Mouse (Mus musculus) midbrain, postnatal 0 days (tissue): ENCODE measurements at regions not wholly inside any gene's neighbourhood (a gene's known extent, or its start where the extent isn't known, plus 50 kb on each side); places are given as distances from the start of the nearest gene placed in this dataset.

Experiments used
- ATAC-seq: fragments of 200-750 bp; cut with Nextera tagmentation; 2 replicates; pipeline ENCODE4 v1.8.0; 2017; ENCODE audit warnings: moderate number of reproducible peaks, mild to moderate bottlenecking, moderate TSS enrichment, moderate library complexity; ENCODE audit not compliant: low FRiP score
- DNase-seq: peaks from one replicate; pipeline ENCODE4 v3.0.0-alpha.2; 2015; ENCODE audit warnings: low spot score
- H3K27ac ChIP-seq: fragments of 300-500 bp; sonication (generic); 2 replicates; pipeline ENCODE4 v1.5.1; 2014; ENCODE audit warnings: low read depth, mild to moderate bottlenecking, low read length, mixed read lengths
- H3K27me3 ChIP-seq: fragments of 300-500 bp; sonication (generic); 2 replicates; pipeline ENCODE4 v1.6.1; 2014; ENCODE audit warnings: low read length, control low read depth, mixed read lengths; ENCODE audit not compliant: insufficient read depth
- H3K36me3 ChIP-seq: fragments of 300-500 bp; sonication (generic); 2 replicates; pipeline ENCODE4 v1.6.1; 2014; ENCODE audit warnings: low read length, control low read depth, mixed read lengths; ENCODE audit not compliant: insufficient read depth
- H3K4me1 ChIP-seq: fragments of 300-500 bp; sonication (generic); 2 replicates; pipeline ENCODE4 v1.6.1; 2014; ENCODE audit warnings: mild to moderate bottlenecking, control low read depth, antibody characterized with exemption, low read length, mixed read lengths; ENCODE audit not compliant: insufficient read depth
- H3K4me2 ChIP-seq: fragments of 300-500 bp; sonication (generic); 2 replicates; pipeline ENCODE4 v1.6.1; 2014; ENCODE audit warnings: low read depth, mild to moderate bottlenecking, low read length, mixed read lengths; ENCODE audit not compliant: poor library complexity, severe bottlenecking
- H3K4me3 ChIP-seq: fragments of 300-500 bp; sonication (generic); 2 replicates; pipeline ENCODE4 v1.5.1; 2014; ENCODE audit warnings: low read depth, mild to moderate bottlenecking, low read length, moderate library complexity
- H3K9ac ChIP-seq: fragments of 300-500 bp; sonication (generic); replicated peaks from 2 replicates; pipeline ENCODE4 v1.6.1; 2014; ENCODE audit warnings: mild to moderate bottlenecking, low read length, moderate library complexity, mixed read lengths; ENCODE audit not compliant: poor library complexity, severe bottlenecking
- H3K9me3 ChIP-seq: fragments of 300-500 bp; sonication (generic); 2 replicates; pipeline ENCODE4 v1.6.1; 2016; ENCODE audit warnings: low read length, control low read depth
- CTCF ChIP-seq: IDR thresholded peaks from 2 replicates; pipeline ENCODE4 v1.5.1; 2016; ENCODE audit warnings: antibody characterized with exemption, mild to moderate bottlenecking
- WGBS: fragments of 180-500 bp; shearing (Covaris S2); extraction: QIAGEN DNeasy Blood & Tissue Kit; methylation state at CpG from one replicate; pipeline ENCODE4 v1.1.7; 2014; 5-methylcytosine and 5-hydroxymethylcytosine counted together

GRCm38 (mm10) chr4:125794679-125795078 is 229.7 kb upstream of the Csf3r start:
- 88% methylated on average over 4 of the region's 4 CpGs for WGBS
- Histone ChIP-seq H3K4me2 (no peak overlapping the region), H3K4me3 (no peak overlapping the region), H3K36me3 (no peaks in the 10 kb centered on the region), H3K9me3 (no peaks in the 10 kb centered on the region), H3K27me3 (no peaks in the 10 kb centered on the region), H3K4me1 (no peaks in the 10 kb centered on the region), H3K9ac (no peak overlapping the region), H3K27ac (no peak overlapping the region)
- ATAC-seq (no peak), DNase-seq (no peak)
- TF ChIP-seq CTCF: no peak

DNA sequence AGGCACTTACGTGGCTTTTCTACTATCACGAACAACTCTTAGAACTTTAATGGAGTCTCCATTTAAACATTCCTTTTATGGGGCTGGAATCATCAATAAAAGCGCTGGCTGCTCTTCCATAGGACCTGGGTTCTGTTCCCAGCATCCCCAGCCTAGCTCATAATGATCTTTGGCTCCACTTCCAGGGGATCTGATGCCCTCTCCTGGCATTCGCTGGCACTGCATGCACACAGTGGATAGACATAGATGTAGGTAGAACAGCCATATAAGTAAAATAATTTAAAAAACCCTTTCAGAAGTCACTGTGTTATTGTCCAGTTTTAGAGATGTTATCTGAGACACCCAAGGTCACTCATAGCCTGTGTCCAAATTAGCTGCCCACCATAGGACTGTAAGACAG is 216.4 kb upstream of the Csf3r start:
- H3K4me1 ChIP-seq: no peaks in the 10 kb centered on the region
- H3K4me2 ChIP-seq: no peak overlapping the region
- peak; percentile 30; the same call in 1 of the 2 replicates for TF ChIP-seq CTCF
- H3K4me3 ChIP-seq: no peak overlapping the region
- no peaks in the 10 kb centered on the region for H3K36me3 ChIP-seq
- no peak overlapping the region for H3K27ac ChIP-seq
- no peaks in the 10 kb centered on the region for H3K27me3 ChIP-seq
- ATAC-seq (no peak), DNase-seq (no peak)
- H3K9ac ChIP-seq: no peak overlapping the region
- no peaks in the 10 kb centered on the region for H3K9me3 ChIP-seq
- WGBS: 88% methylated on average over 4 of the region's 4 CpGs

DNA sequence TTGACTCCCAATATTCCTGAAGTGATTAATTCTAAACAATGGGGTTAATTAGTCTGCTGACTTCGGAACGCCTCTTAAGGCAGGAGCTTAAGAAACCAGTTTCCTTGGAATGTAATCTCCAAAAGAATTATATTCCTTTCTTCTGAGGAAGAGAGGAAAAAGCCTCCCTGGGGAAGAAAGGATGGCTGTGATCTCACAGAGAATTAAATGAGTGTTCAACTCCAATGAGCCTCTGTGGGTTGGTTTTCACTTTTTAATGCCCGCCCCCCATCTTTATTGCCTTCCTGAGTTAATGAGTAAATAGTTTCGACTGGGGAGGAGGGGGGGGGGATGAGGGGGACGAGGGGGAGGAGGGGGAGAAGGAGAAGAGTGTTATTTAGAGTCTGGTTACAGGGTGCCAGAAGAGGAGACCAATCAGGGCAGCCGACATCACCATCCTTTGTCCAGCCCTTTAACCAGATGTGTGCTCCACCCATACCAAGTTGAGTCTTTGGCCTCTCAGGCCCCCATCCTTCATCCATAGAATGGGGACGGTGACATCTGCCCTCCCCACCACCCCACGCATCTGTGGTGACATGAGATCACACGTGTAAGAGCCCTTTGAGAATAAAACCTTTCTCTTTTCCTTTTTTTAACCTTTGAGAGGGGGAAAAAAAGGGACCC is 214.8 kb upstream of the Csf3r start:
- 0 out of 2 replicates have a peak, but pooled peaks have one; percentile 34 for ATAC-seq
- H3K27ac ChIP-seq: no peak overlapping the region
- peak; percentile 46 for DNase-seq
- TF ChIP-seq CTCF: no peak
- H3K4me3 ChIP-seq: no peak overlapping the region
- H3K9ac ChIP-seq: no peak overlapping the region
- 18% methylated on average over 8 of the region's 9 CpGs for WGBS
- H3K9me3 ChIP-seq: no peaks in the 10 kb centered on the region
- no peak overlapping the region for H3K4me2 ChIP-seq
- H3K36me3 ChIP-seq: no peaks in the 10 kb centered on the region
- no peaks in the 10 kb centered on the region for H3K27me3 ChIP-seq
- H3K4me1 ChIP-seq: no peaks in the 10 kb centered on the region

DNA sequence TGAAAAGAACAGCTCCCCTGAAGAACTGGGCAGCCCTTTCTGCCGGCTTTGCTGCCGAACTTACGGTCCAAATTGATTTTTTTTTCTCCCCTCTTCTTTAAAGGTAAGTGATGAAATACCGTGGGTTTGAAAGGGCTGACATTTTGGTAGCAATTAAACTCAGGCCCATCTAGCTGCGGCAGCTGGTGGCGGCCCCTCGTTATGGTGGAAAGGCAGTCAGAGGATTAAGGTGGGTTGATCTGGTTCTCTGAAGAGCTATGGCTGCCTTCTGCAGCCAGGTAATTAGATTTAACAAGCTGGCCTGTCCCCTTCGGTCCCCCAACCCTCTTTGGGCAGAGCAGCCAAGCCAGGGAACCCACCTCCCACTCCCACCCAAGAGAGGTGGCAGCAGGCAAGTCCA is 214.1 kb upstream of the Csf3r start:
- 48% methylated on average over 8 of the region's 8 CpGs for WGBS
- no peak for TF ChIP-seq CTCF
- Histone ChIP-seq H3K9ac (no peak overlapping the region), H3K4me2 (no peak overlapping the region), H3K9me3 (no peaks in the 10 kb centered on the region), H3K27me3 (no peaks in the 10 kb centered on the region), H3K4me1 (no peaks in the 10 kb centered on the region), H3K4me3 (no peak overlapping the region), H3K27ac (0 out of 2 replicates have a peak overlapping the region, but pooled peaks have one; percentile 18), H3K36me3 (no peaks in the 10 kb centered on the region)
- DNase-seq: no peak
- ATAC-seq: no peak

DNA sequence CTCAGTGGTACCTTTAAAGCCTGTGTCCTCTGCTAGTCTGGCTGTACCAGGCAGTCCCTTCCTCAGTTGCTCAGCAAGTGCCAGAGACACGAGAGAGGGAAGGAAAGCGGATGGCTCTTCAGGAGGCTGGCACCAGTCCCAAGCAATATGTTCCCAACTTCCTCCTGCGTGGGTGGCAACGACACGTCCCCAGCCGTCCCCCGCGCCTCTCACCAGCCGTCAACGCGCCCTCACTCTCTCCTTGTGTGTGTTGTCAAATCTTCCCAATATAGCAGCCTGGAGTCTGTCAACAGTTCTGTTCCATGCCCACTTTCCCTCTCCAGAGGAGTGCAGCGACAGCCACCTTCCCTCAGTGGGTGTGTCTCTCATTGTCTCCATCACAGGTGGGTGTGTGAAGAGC is 210.0 kb upstream of the Csf3r start:
- Histone ChIP-seq H3K27ac (no peak overlapping the region), H3K36me3 (no peaks in the 10 kb centered on the region), H3K9ac (no peak overlapping the region), H3K9me3 (no peaks in the 10 kb centered on the region), H3K4me3 (no peak overlapping the region), H3K4me1 (no peaks in the 10 kb centered on the region), H3K4me2 (no peak overlapping the region), H3K27me3 (no peaks in the 10 kb centered on the region)
- no peak for TF ChIP-seq CTCF
- DNase-seq: no peak
- WGBS: 90% methylated on average over 12 of the region's 12 CpGs
- ATAC-seq: no peak

GRCm38 (mm10) chr4:125815276-125815675 is 209.1 kb upstream of the Csf3r start:
- Histone ChIP-seq H3K27me3 (no peaks in the 10 kb centered on the region; the same call in 1 of the 2 replicates), H3K9ac (no peak overlapping the region), H3K27ac (no peak overlapping the region), H3K36me3 (no peaks in the 10 kb centered on the region), H3K4me3 (no peak overlapping the region), H3K4me1 (no peaks in the 10 kb centered on the region), H3K4me2 (no peak overlapping the region), H3K9me3 (no peaks in the 10 kb centered on the region)
- ATAC-seq (no peak), DNase-seq (no peak)
- TF ChIP-seq CTCF: no peak
- 50% methylated on average over 3 of the region's 3 CpGs for WGBS
